13 mouse cellular contexts compared by ENCODE assay signal in genomic region chr2:128768545-128769247, GRCm38 (mm10).
"Had no signal": no experiment of that assay in that cellular context is flagged by ENCODE, and none has a peak within 500 bp of the region (broad histone marks: within the 10 kb centered on the region; RNA-seq: fewer than 3 reads in every experiment).

No protein-coding gene starts in this region.

- H3K9me3 ChIP-seq: hindbrain, embryonic 15.5 days; limb, embryonic 13.5 days; midbrain, embryonic 12.5 days; neural tube, embryonic 13.5 days had no signal

- H3K27ac ChIP-seq: hindbrain, embryonic 15.5 days; limb, embryonic 13.5 days; liver, embryonic 14.5 days; midbrain, embryonic 12.5 days; neural tube, embryonic 13.5 days had no signal

- H3K36me3 ChIP-seq: hindbrain, embryonic 15.5 days; midbrain, embryonic 12.5 days; neural tube, embryonic 13.5 days had no signal

- H3K4me2 ChIP-seq: hindbrain, embryonic 15.5 days; limb, embryonic 13.5 days; midbrain, embryonic 12.5 days; neural tube, embryonic 13.5 days had no signal

- H3K27me3 ChIP-seq: hindbrain, embryonic 15.5 days; limb, embryonic 13.5 days; midbrain, embryonic 12.5 days; neural tube, embryonic 13.5 days had no signal

- DNase-seq: left cerebral cortex, postnatal 4 days; lung, adult 18-20 months; retina, postnatal 1 day; right cerebral cortex, postnatal 14 days; thymus, adult 2 months; thymus, postnatal 25 days had no signal

- H3K4me3 ChIP-seq: hindbrain, embryonic 15.5 days; limb, embryonic 13.5 days; midbrain, embryonic 12.5 days; neural tube, embryonic 13.5 days had no signal

- ATAC-seq: inflammation-experienced regulatory T-cells, adult 6 months; midbrain, embryonic 16.5 days had no signal

- H3K9ac ChIP-seq: hindbrain, embryonic 15.5 days; limb, embryonic 13.5 days; liver, embryonic 14.5 days; midbrain, embryonic 12.5 days; neural tube, embryonic 13.5 days had no signal

- H3K4me1 ChIP-seq: hindbrain, embryonic 15.5 days; limb, embryonic 13.5 days; midbrain, embryonic 12.5 days; neural tube, embryonic 13.5 days had no signal
